Mouse (Mus musculus): ENCODE results near the gene March5.
"Not testable (repeated sequence)": the region's sequence is repeated elsewhere in the genome, so short reads cannot be mapped to it uniquely, and the experiment has no call there.

March5 gene

DNA sequence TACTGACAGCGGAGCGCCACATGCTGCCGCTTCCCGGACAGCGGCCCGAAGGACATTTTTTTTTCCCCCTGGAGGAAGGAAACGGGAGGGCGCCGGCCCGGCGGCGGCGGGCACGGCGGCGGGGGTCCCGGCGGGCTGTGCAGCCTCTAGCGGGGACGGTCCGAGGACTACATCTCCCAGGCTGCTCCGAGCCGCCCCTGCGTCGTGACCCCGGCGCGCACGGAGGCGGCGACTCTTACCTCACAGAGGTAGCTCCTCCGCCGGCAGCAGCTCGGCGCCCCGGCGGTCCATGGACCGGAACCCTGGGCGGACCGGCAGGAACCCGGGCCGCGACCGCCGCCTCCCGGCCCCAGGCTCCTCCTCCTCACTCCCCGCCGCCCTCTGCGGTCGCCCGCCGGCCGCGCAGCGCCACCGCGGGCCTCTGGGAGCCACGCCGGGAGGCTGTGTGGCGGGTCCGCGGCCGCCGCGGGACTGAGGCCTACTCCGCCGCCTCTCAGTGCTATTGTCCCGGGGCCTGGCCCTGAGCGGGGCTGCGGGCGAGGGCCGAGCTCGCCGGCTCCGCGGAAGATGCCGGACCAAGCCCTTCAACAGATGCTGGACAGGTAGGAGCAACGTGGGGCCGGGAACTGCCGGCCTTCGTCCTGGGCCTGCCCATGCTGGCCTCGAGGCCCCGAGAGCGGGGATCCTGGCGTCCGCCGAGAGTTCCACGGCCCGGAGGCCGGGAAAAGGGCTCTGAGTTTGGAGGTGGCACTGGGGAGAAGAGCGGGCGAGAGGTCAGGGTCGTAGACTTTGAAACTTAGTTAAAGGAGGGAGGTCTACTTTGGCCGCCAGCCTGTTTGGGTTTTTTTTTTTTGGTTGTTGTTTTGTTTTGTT, at the start of gene March5:
Gene March5, plus strand, starts transcription at position 241 of the 873 bp plus-strand sequence.
- peak; percentile 94 to 96 for DNase-seq (ENCODE audit: inconsistent age in 2 of 2, low spot score in 1 of 2)

DNA sequence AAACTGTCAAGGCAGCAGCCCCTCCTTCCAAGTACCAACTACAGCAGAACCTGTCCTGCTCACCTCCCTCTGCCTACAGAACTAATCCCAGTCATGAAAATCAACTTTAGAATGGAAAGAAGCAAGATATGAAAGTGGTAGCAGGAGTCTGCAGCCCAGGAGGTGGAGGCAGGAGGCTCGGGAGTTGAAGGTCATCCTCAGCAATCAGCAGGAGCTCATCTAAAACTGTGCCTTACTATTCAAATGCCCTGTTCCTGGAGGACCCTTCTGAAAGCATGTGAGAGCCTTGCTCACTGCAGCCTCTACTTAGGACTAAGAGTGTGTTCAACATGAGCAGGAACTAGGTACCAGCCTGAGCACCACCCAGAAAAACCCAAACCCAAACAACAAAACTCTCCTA, 35.2 kb upstream of the March5 start:
- peak; percentile 27 to 71 for DNase-seq (ENCODE audit: inconsistent age in 2 of 2, low spot score in 1 of 2)

DNA sequence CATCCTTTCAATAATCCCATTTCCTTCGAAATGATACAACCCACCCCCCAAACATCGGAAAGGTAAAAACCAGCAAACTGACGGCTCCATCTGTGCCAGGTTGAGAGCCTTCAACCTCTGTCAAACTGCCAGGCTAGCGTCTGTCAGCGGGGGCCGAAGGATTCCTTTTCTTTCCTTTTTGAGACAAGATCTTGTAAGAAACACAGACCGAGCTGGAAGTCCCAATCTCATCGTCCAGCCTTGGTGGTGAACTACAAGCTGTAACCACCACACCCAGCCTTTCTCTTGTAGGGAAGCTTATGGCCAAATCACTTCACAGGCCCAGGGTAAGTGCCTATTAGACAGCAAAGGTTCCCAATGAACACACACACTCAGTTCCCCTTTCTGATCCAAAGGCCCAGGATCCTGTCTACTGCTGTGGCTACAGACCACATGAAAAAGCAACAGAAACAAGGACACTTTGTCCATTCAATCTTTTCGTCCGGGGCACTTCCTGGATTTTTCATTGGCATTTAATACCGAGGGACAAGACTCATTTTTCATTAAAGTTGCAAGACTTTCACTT, 34.7 kb upstream of the March5 start:
- peak; percentile 27 to 78 for DNase-seq (ENCODE audit: inconsistent age in 2 of 2, low spot score in 1 of 2)

DNA sequence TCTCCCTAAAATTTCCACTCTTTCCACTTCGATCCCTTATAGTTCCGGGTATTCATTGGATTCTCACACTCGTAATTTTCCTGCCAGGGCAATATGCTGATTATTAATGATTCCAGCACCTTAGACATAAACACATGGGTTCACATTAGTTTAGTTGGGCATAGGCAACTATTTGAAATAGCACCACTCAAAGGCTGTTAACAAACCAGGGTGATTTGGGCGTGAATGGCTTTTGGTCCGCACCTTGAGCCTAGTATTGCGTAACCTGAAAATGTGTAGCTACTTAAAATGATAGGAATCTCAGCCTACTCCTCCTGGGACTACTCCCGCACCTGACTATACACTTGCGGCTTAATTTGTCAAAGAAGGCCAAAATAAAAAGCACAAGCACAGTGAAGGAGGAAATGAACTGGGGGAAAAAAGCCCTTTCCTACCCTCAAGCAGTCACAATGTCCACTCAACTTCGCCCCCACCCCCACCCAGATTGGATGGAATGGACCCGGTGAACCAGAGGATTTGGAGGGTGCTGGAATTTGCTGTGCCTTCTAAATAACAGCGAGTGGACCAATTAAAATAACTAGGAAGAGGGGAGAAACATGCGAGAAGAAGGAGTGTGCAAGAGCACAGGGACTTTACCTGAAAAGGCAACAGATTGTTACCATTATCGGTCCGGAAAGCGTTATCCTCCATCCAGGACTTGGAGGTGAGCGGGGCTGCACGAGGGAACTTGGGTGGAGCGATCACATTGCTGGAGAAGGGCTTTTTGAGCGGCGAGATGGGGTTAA, 33.8 kb upstream of the March5 start:
- DNase-seq (ENCODE audit: inconsistent age in 2 of 2, low spot score in 1 of 2): peak; percentile 13 to 67

DNA sequence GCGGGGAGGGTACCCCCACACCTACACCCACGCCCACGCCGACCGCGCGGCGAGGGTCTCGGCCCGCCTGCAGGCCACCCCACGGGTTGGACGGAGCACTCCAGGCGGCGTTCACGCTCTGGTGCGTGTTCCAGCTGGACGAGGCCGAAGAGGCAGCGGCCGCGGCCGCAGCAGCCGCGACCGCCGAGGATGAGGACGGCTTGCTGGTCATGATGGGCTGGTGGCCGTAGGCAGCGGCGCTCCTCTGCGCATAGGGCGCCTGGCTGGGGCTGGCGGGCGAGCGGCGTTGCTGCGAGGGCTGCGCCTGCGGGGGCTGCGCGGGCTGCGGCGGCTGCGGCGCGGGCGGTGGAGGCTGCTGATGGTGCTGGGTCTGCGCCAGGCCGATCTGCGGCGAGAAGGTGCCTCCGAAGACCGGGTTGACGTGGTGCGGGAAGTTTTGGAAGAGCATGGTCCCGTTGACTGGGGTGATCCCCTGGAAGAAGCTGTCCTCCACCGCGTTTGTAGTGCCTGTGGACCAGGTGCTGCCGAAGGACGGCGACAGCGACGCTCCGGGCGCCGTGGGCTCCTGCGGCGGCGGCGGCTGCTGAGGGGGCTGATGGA, 33.1 kb upstream of the March5 start:
- DNase-seq (ENCODE audit: inconsistent age in 2 of 2, low spot score in 1 of 2): peak; percentile 70 to 89

DNA sequence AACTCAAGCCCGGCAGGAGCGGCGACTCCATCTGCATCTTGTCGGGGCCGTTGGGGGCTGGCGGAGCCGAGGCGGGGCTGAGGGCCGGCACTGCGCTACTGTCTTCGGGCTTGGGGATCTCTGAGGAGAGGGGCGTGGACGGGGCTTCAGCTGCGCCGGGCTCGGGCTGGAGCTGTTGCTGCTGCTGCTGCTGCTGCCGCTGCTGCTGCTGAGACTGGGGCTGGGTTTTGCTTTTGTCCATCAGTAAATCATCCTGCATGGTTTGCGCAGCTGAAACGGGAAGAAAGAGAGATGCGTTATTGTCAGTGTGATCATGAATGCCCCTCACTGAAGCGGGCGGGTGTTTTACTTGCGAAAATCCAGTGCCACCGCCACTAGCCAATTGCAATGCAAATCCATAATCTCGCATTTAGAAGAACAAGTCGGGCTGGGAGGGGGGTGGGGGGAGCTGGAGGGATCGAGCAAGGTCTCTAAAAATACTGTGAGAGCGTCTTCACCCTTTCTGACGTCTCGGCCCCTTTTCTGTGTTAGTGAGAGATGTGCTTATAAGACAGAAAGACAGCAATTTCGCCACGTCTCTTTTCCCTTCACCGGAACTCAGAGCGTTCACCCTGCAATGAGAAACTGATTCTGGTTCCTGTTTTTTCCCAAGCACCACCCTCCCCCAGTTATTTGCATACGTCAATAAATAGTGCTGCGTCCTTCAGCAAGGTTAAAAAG, 32.5 kb upstream of the March5 start:
- DNase-seq (ENCODE audit: inconsistent age in 2 of 2, low spot score in 1 of 2): peak; percentile 77 to 90

DNA sequence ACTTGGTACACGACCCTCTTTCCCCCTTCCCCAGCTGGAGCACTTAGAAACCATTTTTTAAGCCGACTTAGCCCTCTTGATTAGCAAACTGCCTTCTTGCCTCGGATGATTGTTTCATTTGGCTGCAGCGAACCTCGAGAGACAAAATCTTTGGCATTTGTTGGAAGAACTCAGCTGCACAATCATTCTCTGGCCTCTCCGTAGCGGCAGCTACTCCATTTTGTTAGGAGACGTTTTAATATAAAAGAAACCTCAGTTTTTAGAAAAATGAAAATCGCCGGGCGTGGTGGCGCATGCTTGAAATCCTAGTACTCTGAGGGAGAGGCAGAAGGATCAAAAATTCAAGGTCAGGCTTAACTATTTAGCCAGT, 31.9 kb upstream of the March5 start:
- peak in 1 of 2 experiments; percentile 95 for DNase-seq (ENCODE audit: inconsistent age in 2 of 2, low spot score in 1 of 2)

DNA sequence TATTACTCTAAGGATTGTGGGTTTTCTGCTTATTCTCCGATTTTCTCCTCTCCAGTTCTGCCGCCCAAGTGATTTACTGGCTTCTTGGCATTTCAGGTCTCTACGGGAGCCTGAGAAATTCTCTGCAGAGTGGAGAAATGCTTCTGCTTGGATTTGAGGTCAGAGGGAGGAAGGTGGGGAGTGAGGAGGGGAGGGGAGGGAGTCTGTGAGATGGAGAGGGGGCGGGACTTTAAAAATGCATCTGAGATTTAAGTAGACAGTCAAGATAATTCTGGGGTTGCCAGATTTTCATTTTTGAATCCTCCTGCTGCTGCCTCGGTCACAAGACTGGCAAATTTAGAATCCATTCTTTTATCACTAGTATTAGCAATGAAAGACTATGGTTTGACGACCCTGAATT, 31.4 kb upstream of the March5 start:
- DNase-seq (ENCODE audit: inconsistent age in 2 of 2, low spot score in 1 of 2): peak; percentile 51 to 84

DNA sequence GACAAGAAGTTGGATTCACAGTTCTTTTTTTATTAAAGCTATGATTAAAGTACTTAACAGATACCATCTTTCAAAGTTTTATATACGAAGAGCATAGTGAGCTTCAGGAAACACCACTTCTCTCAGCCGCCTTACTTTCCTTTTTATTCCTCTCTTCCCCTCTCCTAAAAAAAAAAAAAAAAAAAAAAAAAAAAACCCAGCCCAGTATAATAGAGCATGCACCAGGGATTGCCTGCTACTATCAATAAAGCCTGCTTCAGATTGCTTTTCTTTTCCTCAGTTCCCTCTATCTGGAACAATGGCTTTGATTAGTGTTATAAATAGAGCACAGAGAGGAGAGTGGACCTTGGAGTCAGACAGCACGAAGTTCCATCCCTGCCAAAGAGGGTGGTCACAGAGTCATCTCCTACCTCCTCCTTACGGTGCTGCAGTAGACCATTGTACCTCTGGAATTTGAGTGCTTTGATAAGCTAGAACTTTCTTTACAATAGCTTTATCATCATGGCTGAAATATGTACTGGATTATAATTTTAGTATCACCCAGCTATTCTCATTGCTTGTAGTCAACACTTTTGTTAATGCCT, 30.4 kb upstream of the March5 start:
- peak in 1 of 2 experiments; percentile 61 for DNase-seq (ENCODE audit: inconsistent age in 2 of 2, low spot score in 1 of 2)

DNA sequence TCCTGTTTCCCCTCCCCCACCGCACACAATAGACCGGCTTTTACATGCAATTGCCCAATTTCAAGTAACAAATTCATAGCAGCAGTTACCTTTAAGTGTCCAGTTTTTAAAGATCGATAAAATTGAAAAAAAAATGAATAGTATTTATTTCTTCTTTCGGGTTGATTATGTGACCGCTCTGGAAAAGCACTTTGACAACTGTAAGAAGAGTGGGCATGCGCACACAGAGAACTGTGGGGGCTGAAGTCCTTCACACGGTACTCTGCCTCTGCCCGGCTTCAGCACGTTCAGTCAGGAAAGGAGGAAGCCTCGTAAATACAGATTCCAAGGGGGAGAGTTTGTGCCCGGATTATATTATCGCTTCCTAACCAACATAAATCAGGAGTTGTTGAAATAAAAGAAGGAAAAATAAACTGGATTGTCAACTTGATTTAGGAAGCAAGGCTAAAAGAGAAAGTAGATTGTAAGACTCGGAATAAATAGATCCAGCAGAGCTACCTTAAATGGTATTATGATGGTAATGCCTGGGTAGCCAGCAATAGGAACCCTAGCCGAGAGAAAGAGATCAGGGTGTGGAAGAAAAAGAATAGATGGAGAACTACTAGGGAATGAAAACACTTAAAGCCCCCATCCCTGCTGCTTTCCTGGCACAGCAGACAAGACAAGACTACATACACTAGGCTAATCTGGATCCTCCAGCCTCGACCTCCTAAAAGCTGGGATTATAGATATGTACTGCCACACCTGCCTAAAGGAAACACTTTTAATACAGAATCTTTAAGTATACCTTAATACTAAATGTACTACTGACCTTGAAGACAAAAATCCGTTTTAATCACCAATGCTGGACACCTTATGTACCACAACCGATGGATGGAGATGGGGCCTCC, 29.3 kb upstream of the March5 start:
- peak; percentile 77 to 91 for DNase-seq (ENCODE audit: inconsistent age in 2 of 2, low spot score in 1 of 2)

DNA sequence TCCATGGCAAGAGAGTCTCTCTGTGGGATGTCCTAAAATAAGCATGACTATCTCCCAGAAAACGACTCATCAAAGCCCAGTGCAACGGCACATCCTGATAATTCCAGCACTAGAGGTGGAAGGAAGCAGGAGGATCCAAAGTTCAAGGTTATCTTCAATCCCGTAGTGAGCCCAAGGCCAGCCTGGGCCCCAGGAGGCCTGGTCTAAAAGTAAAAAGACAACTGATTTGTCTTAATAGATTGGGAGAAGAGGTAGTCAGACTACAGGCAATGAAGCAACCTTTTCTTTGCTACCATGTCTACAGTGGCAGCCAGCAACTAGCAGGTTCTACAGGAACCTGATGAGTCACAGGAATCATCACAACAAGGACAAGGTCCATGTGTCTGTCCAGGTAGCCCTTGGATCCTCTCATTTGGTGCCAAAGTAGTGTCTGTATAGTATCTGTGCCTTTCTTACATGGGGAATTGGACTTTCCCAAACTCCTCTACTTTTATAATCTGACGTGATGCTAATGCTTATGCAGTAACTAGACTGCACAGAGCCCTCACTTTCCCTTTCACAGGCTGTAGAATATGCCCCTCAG, 18.9 kb upstream of the March5 start:
- peak; percentile 26 to 67 for DNase-seq (ENCODE audit: inconsistent age in 2 of 2, low spot score in 1 of 2)

DNA sequence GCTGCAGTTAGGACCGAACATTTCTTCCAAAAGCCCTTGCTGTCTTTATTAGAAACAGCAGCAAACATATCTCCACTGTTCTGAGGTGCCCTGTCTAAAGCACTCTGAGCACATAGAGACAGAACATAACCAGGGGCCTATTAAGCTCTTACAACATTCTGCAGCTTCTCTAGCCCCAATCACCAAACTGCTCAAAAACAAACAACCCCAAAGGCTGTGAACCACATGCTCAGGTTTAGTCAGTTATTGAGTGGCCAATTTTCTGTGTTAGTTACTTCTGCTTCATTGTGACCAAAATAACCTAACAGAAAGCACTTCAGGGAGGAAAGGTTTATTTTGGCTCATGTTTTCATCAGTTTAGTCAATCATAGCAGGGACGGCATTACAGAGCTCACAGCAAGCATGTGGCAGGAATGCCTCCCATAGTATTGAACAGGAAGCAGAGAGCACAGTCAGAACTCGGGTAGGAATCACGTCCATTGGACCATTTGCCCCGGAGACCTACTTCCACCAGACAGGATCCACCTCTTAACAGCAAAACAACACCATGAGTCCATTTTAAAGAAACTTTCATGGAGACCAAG, 14.8 kb upstream of the March5 start:
- no peak for DNase-seq (ENCODE audit: inconsistent age in 2 of 2, low spot score in 1 of 2)

DNA sequence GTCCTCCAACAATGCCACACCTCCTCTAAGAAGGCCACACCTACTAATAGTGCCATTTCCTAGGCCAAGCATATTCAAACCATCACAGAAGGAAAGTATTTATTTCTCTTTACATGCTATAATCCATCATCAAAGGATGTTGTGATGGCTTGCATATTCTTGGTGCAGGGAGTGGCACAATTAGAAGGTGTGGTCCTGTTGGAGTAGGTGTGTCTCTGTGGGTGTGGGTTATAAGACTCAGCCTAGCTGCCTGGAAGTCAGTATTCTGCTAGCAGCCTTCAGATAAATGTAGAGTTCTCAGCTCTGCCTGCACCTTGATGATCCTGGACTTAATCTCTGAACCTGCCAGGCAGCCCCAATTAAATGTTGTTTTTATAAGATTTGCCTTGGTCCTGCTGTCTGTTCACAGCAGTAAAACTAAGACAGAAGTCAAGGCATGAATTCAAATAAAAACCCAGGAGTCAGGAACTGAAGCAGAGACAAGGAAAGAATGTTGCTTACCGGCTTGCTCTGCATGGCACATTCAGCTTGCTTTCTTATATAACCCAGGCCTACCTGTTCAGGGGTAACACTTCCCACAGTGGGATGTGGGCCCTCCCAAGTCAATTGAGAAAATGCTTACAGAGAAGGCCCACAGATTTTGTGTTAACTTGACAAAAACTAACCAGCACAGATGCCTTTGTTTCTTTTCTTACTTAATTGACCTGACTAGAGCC, 9.0 kb upstream of the March5 start:
- no peak for DNase-seq (ENCODE audit: inconsistent age in 2 of 2, low spot score in 1 of 2)

DNA sequence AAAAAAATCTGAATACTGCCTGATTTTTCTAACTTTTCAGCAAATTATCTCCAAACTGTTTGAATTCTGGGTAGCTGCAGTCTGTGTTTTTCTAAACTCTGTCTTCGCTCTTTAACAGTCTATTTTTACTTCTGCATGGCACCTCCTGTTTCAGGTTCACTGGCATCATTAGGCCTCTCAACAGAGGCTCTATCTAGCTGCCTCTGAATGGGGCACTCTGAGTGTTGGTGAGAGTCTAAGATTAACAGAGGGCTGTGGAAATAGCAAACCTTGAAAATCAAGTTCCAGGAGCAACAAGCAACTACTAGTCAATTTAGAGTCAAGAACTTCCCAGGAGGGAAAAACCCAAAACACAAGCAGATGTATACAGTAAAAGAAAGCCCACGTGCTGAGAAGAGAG, 7.5 kb upstream of the March5 start:
- DNase-seq (ENCODE audit: inconsistent age in 2 of 2, low spot score in 1 of 2): no peak

DNA sequence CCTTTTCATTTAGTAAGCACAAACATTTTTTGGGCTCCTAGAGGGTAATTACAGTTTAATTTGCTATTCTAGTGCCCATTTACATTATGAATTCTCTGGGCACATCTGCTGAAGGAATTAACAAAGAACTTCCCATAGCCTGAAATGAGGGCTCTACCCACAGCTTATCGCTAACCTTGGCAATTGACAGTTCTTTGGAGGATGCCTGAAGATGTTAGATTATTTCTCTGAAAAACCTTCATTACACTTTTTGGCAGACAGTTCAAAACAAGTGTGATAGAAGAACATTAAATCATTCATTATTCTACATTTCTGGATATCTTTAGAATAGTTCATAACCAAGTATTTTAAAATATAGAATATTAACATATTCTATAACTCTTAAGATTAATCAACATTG, 4.0 kb upstream of the March5 start:
- DNase-seq (ENCODE audit: inconsistent age in 2 of 2, low spot score in 1 of 2): no peak

DNA sequence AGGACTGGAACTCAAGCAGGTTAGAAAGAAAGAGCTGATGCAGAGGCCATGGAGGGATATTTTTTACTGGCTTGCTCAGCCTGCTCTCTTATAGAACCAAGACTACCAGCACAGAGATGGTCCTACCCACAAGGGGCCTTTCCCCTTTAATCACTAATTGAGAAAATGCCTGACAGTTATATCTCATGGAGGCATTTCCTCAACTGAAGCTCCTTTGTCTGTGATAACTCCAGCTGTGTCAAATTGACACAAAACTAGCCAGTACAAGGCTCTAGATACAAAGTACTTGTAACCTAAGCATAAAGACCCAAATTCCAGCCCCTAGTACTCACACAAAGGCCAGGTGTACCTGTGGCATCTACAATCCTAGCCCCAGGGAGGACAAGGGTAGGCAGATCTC, 2.2 kb upstream of the March5 start:
- not testable (repeated sequence) for DNase-seq (ENCODE audit: inconsistent age in 2 of 2, low spot score in 1 of 2)

DNA sequence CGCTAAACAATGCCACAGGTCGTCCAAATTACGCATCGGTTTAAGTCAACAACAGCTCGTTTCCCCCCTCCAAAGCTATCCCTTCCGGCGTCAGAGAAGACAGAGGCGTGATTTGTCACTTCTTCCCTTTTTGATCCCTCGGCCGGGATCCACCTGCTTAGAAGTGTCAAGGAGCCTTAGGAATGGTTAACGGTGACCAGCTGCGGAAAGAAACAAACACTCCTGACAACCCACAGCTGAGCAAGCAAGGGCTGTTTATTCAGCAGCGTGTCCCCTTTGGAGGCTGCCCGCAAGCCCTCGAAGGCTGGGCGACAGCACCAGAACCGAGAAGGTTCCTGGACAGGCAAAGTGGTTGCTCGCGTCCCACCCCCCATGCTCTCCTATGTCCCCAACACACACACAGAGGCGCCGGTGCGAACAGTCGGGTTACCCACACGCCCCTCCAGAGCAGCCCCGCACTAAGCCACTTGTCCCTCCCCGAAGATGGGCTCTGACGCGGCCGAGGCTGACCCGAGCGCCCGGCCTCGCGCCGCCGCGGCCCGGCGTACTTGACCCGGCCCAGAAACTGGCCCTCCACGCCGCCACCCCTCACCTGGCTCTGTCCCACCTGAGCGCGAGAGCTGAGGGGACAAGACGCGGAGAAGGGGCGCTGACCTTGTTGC, 571 bp upstream of the March5 start:
- DNase-seq (ENCODE audit: inconsistent age in 2 of 2, low spot score in 1 of 2): peak; percentile 76 to 90

Measured in adrenal gland, adult (tissue).